In genomic region chr2:49349813-49350212, GRCm38 (mm10) we compare ENCODE assay signal across 8 mouse cellular contexts.
DNase-seq lines count a peak whose midpoint lies in the region; ATAC-seq and TF ChIP-seq lines count a peak whose summit lies in the region.

No protein-coding gene starts in this region.

- H3K27ac ChIP-seq in kidney, embryonic 14.5 days (ENCODE audit: low read depth, low read length): no peak overlapping the region
- H3K27ac ChIP-seq in lung, embryonic 16.5 days (ENCODE audit: low read length): peak overlapping the region; percentile 64
- no peak overlapping the region for H3K27ac ChIP-seq in left cerebral cortex, adult 2 months

- no peak for TF ChIP-seq CTCF in left cerebral cortex, adult 2 months (IDR thresholded peaks at IDR 0.05)

- H3K9ac ChIP-seq in kidney, embryonic 14.5 days (ENCODE audit: low read depth, low read length): no peak overlapping the region
- H3K9ac ChIP-seq in lung, embryonic 16.5 days (ENCODE audit: low read length): no peak overlapping the region

- no peaks in the 10 kb centered on the region for H3K36me3 ChIP-seq in kidney, embryonic 14.5 days (ENCODE audit: control insufficient read depth, insufficient read depth, low read length)
- no peaks in the 10 kb centered on the region for H3K36me3 ChIP-seq in lung, embryonic 16.5 days (ENCODE audit: control insufficient read depth, insufficient read depth, low read length)

- 0 out of 2 replicates have a peak, but pooled peaks cover 3% of the 10 kb centered on the region for H3K27me3 ChIP-seq in kidney, embryonic 14.5 days (ENCODE audit: control insufficient read depth, insufficient read depth, low read length)
- H3K27me3 ChIP-seq in lung, embryonic 16.5 days (ENCODE audit: control insufficient read depth, insufficient read depth, low read depth, low read length): no peaks in the 10 kb centered on the region

- H3K9me3 ChIP-seq in kidney, embryonic 14.5 days (ENCODE audit: control insufficient read depth, low read length): no peaks in the 10 kb centered on the region
- H3K9me3 ChIP-seq in lung, embryonic 16.5 days (ENCODE audit: control insufficient read depth, low read length): no peaks in the 10 kb centered on the region

- intact Hi-C loops in left cerebral cortex, adult 2 months (cut with DNase I): loop anchor here (10.0 kb wide), 1 partner anchor 195 kb away; no protein-coding TSS in a partner anchor

- peak; percentile 6 for DNase-seq in gastrocnemius, adult 18-20 months (ENCODE audit: low spot score)
- DNase-seq in gastrocnemius, postnatal 25 days: no peak
- peak; percentile 32 for DNase-seq in MN1 (ENCODE audit: low spot score)
- DNase-seq in heart, adult 9 months (ENCODE audit: low spot score in 2 of 2): peak; percentile 57 to 68
- no peak for DNase-seq in left cerebral cortex, adult 2 months (ENCODE audit: extremely low spot score in 1 of 2, low spot score in 2 of 2)

- no peak overlapping the region for H3K4me3 ChIP-seq in kidney, embryonic 14.5 days (ENCODE audit: low read length)
- no peak overlapping the region for H3K4me3 ChIP-seq in lung, embryonic 16.5 days (ENCODE audit: low read length)
- H3K4me3 ChIP-seq in left cerebral cortex, adult 2 months: no peak overlapping the region

- no peak overlapping the region for H3K4me2 ChIP-seq in kidney, embryonic 14.5 days (replicated peaks; ENCODE audit: low read depth, low read length)
- H3K4me2 ChIP-seq in lung, embryonic 16.5 days (ENCODE audit: low read depth, low read length): no peak overlapping the region

- H3K4me1 ChIP-seq in kidney, embryonic 14.5 days (ENCODE audit: control insufficient read depth, insufficient read depth, low read length): no peaks in the 10 kb centered on the region
- peaks cover 9% of the 10 kb centered on the region for H3K4me1 ChIP-seq in lung, embryonic 16.5 days (replicated peaks; ENCODE audit: control insufficient read depth, insufficient read depth, low read length)

- 55% methylated on average over 5 of the region's 5 CpGs for WGBS in kidney, embryonic 14.5 days
- 14% methylated on average over 5 of the region's 5 CpGs for WGBS in lung, embryonic 16.5 days

- peak; percentile 90 for ATAC-seq in kidney, embryonic 14.5 days (ENCODE audit: low FRiP score, low TSS enrichment)
- peak; percentile 97 for ATAC-seq in lung, embryonic 16.5 days (ENCODE audit: low read depth)
- no peak for ATAC-seq in erythroblast, adult 5-6 weeks (replicated peaks; ENCODE audit: low FRiP score, poor library complexity, severe bottlenecking)

Comparison
In these comparisons a context has a peak if more than half of its experiments do, and no peak if none do; other contexts are left out.
1. DNase-seq: peak in gastrocnemius, adult 18-20 months (single experiment), MN1 (single experiment) and heart, adult 9 months (2 of 2); none in gastrocnemius, postnatal 25 days (single experiment) and left cerebral cortex, adult 2 months (0 of 2).